Comparison of ENCODE assay signal across 15 mouse cellular contexts in the genomic region with DNA sequence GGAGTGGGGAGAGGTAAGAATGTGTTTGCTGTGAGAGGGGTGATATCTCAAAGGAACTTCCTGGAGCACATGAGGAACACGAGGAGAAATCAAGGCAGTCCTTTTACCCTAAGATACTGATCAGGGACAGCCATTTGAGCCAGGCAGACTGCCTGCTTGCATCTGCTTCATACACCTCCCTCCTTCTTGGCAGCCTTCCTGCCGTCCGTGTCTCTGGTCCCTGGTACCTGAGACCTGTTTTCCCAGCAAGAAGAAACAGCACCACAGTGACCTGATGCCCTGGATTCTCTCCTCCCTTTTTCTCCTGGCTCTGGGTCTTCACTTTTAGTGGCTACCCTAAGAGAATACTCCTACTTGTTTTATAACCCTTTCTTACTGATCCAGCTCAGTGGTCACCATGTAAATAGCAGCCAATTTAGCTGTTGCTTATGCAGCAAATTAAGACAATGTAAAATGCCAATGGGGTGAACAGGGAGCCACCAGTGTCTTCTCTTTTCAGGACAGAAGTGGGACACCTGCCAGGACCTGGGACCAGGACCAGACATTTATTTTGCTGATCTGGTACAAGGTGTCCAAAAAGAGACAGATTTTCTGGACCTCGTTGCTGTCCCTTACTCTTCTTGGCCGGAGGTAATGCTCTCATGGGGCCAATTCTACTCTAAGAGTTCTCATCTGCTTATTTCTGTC.
"Had no signal": no experiment of that assay in that cellular context is flagged by ENCODE, and none has a peak within 500 bp of the region (broad histone marks: within the 10 kb centered on the region; RNA-seq: fewer than 3 reads in every experiment).

No protein-coding gene starts in this region.

- H3K36me3 ChIP-seq: limb, embryonic 15.5 days; liver, embryonic 13.5 days; lung, embryonic 15.5 days; midbrain, embryonic 10.5 days; midbrain, embryonic 15.5 days; neural tube, embryonic 13.5 days had no signal

- H3K4me3 ChIP-seq: limb, embryonic 15.5 days; liver, embryonic 13.5 days; lung, embryonic 15.5 days; midbrain, embryonic 10.5 days; midbrain, embryonic 15.5 days; neural tube, embryonic 13.5 days had no signal

- DNase-seq: kidney, adult 11 months; kidney, adult 9 months; kidney, postnatal 36 days; layer of hippocampus, adult 9-11 months; layer of hippocampus, postnatal 36 days; liver, embryonic 13.5 days; liver, postnatal 0 days; right cerebral cortex, postnatal 14 days; thymus, adult 18-20 months; thymus, postnatal 14 days had no signal

- H3K27ac ChIP-seq: limb, embryonic 15.5 days; liver, embryonic 13.5 days; lung, embryonic 15.5 days; midbrain, embryonic 10.5 days; midbrain, embryonic 15.5 days; neural tube, embryonic 13.5 days had no signal

- ATAC-seq: liver, postnatal 0 days; midbrain, embryonic 15.5 days had no signal

- H3K4me2 ChIP-seq: limb, embryonic 15.5 days; liver, embryonic 13.5 days; lung, embryonic 15.5 days; midbrain, embryonic 15.5 days; neural tube, embryonic 13.5 days had no signal

- H3K9me3 ChIP-seq: limb, embryonic 15.5 days; liver, embryonic 13.5 days; lung, embryonic 15.5 days; midbrain, embryonic 10.5 days; midbrain, embryonic 15.5 days; neural tube, embryonic 13.5 days had no signal

- H3K9ac ChIP-seq: limb, embryonic 15.5 days; liver, embryonic 13.5 days; liver, postnatal 0 days; lung, embryonic 15.5 days; midbrain, embryonic 15.5 days; neural tube, embryonic 13.5 days had no signal

- H3K27me3 ChIP-seq: limb, embryonic 15.5 days; liver, embryonic 13.5 days; lung, embryonic 15.5 days; midbrain, embryonic 15.5 days had no signal

- H3K4me1 ChIP-seq: limb, embryonic 15.5 days; liver, embryonic 13.5 days; lung, embryonic 15.5 days; midbrain, embryonic 15.5 days had no signal
